ENCODE assay signal across 8 mouse cellular contexts in the genomic region with DNA sequence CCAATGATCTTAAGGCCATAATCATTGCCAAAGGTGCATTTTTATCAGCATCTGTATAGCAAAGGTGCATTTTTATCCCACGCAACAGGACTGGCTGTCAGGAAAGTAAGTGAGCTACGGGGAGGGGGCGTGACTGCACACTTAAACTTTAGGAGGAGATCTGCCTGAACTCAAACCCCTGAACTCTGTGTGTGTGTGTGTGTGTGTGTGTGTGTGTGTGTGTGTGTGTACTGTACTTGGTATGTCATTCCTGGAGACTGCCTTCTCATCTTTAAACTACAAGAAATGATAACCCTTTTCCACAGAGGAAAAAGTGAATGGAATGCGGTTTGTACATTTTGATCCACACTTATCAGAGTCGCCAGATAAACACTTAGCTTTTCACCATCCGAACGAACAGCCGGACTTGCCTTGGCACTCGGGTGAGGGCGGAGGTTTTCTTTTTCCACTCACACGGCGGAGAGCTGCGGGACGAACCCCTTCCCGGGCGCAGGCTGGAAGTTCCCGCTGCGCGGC. TPM values are rescaled to one million over a fixed set of nuclear protein-coding genes. Genes with fewer than 3 reads are reported as not detected.
A peak's percentile ranks its signal among the peaks of the same experiment; 100 is the strongest.
DNase-seq lines count a peak whose midpoint lies in the region; ATAC-seq and TF ChIP-seq lines count a peak whose summit lies in the region.

No protein-coding gene starts in this region.

- H3K4me2 ChIP-seq in intestine, embryonic 15.5 days (replicated peaks): peak overlapping the region; percentile 98
- peak overlapping the region; percentile 90 for H3K4me2 ChIP-seq in neural tube, embryonic 12.5 days (replicated peaks)

- no peak for ATAC-seq in intestine, embryonic 15.5 days
- ATAC-seq in neural tube, embryonic 12.5 days (ENCODE audit: low FRiP score, low read depth): no peak

- peak overlapping the region; percentile 74 for H3K4me3 ChIP-seq in left cerebral cortex, adult 2 months
- H3K4me3 ChIP-seq in embryonic facial prominence, embryonic 10.5 days: peak overlapping the region; percentile 83
- peak overlapping the region; percentile 81 for H3K4me3 ChIP-seq in intestine, embryonic 15.5 days (replicated peaks)
- H3K4me3 ChIP-seq in neural tube, embryonic 12.5 days: peak overlapping the region; percentile 72

- H3K27me3 ChIP-seq in embryonic facial prominence, embryonic 10.5 days (replicated peaks; ENCODE audit: low read depth, poor library complexity, severe bottlenecking): peaks cover 25% of the 10 kb centered on the region
- H3K27me3 ChIP-seq in intestine, embryonic 15.5 days (replicated peaks): no peaks in the 10 kb centered on the region
- H3K27me3 ChIP-seq in neural tube, embryonic 12.5 days (replicated peaks): 0 out of 2 replicates have a peak, but pooled peaks cover 3% of the 10 kb centered on the region

- H3K4me1 ChIP-seq in embryonic facial prominence, embryonic 10.5 days: peaks cover 49% of the 10 kb centered on the region
- H3K4me1 ChIP-seq in intestine, embryonic 15.5 days (replicated peaks): peaks cover 36% of the 10 kb centered on the region
- peaks cover 32% of the 10 kb centered on the region for H3K4me1 ChIP-seq in neural tube, embryonic 12.5 days

- peak overlapping the region; percentile 86 for H3K9ac ChIP-seq in intestine, embryonic 15.5 days
- peak overlapping the region; percentile 80 for H3K9ac ChIP-seq in neural tube, embryonic 12.5 days

- peak overlapping the region; percentile 91 for H3K27ac ChIP-seq in left cerebral cortex, adult 2 months
- H3K27ac ChIP-seq in embryonic facial prominence, embryonic 10.5 days (replicated peaks): peak overlapping the region; percentile 93
- peak overlapping the region; percentile 99 for H3K27ac ChIP-seq in intestine, embryonic 15.5 days
- H3K27ac ChIP-seq in neural tube, embryonic 12.5 days: peak overlapping the region; percentile 86; the same call in 1 of the 2 replicates

- H3K9me3 ChIP-seq in embryonic facial prominence, embryonic 10.5 days: no peaks in the 10 kb centered on the region
- H3K9me3 ChIP-seq in intestine, embryonic 15.5 days: no peaks in the 10 kb centered on the region
- no peaks in the 10 kb centered on the region for H3K9me3 ChIP-seq in neural tube, embryonic 12.5 days

- intact Hi-C loops in left cerebral cortex, adult 2 months (cut with DNase I): loop anchor here (5.0 kb wide), 1 partner anchor 181 kb away; no protein-coding TSS in a partner anchor
- intact Hi-C loops in left cerebral cortex, postnatal 36 days (cut with DNase I): loop anchor here (5.0 kb wide), 3 partner anchors 51 to 126 kb away; no protein-coding TSS in a partner anchor

- DNase-seq in left cerebral cortex, adult 2 months (ENCODE audit: extremely low spot score in 1 of 2, low spot score in 2 of 2): no peak
- no peak for DNase-seq in left cerebral cortex, postnatal 36 days (ENCODE audit: low spot score in 2 of 2)
- peak; percentile 45 for DNase-seq in embryonic facial prominence, embryonic 10.5 days (ENCODE audit: low spot score)
- no peak for DNase-seq in spleen, postnatal 10 days (ENCODE audit: low spot score in 2 of 2)
- no peak for DNase-seq in spleen, postnatal 36 days (ENCODE audit: low spot score in 2 of 2)
- no peak for DNase-seq in cerebellum, postnatal 14 days

- no peaks in the 10 kb centered on the region for H3K36me3 ChIP-seq in embryonic facial prominence, embryonic 10.5 days (replicated peaks)
- no peaks in the 10 kb centered on the region for H3K36me3 ChIP-seq in intestine, embryonic 15.5 days
- no peaks in the 10 kb centered on the region for H3K36me3 ChIP-seq in neural tube, embryonic 12.5 days

- no peak for TF ChIP-seq CTCF in left cerebral cortex, adult 2 months (IDR thresholded peaks at IDR 0.05)

- 2% methylated on average over 19 of the region's 19 CpGs for WGBS in embryonic facial prominence, embryonic 10.5 days
- 3% methylated on average over 19 of the region's 19 CpGs for WGBS in intestine, embryonic 15.5 days
- 2% methylated on average over 19 of the region's 19 CpGs for WGBS in neural tube, embryonic 12.5 days

RNA-seq across cellular contexts. Expression of a gene that starts 1.5 kb away (rescaled TPM):
- total RNA-seq in left cerebral cortex, adult 2 months (2021): 100 to 1,000 TPM; 277 to 284 TPM
- 100 to 1,000 TPM; 276 to 292 TPM for total RNA-seq in left cerebral cortex, postnatal 36 days (2021)
- 4.2 and 5.6 TPM in 2 replicates for polyA plus RNA-seq in embryonic facial prominence, embryonic 10.5 days (2016; fragmentation: Nextera tagmentation; extraction: Ambion mirVana)
- 6.6 TPM in 2 replicates for polyA plus RNA-seq in intestine, embryonic 15.5 days (2015; fragmentation: Nextera tagmentation; extraction: Ambion mirVana)
- polyA plus RNA-seq in neural tube, embryonic 12.5 days (2016; fragmentation: Nextera tagmentation; extraction: Ambion mirVana): 17.7 and 20.7 TPM in 2 replicates

RNA-seq across cellular contexts. Expression of a gene that starts 21.1 kb away (rescaled TPM):
- total RNA-seq in left cerebral cortex, adult 2 months (2021): 10 to 100 TPM; 12.7 to 16.5 TPM
- 10 to 100 TPM; 13.4 to 16.5 TPM for total RNA-seq in left cerebral cortex, postnatal 36 days (2021)
- 24.4 and 24.5 TPM in 2 replicates for polyA plus RNA-seq in embryonic facial prominence, embryonic 10.5 days (2016; fragmentation: Nextera tagmentation; extraction: Ambion mirVana)
- 12.7 and 13.2 TPM in 2 replicates for polyA plus RNA-seq in intestine, embryonic 15.5 days (2015; fragmentation: Nextera tagmentation; extraction: Ambion mirVana)
- polyA plus RNA-seq in neural tube, embryonic 12.5 days (2016; fragmentation: Nextera tagmentation; extraction: Ambion mirVana): 18.3 and 20.0 TPM in 2 replicates
